Mouse (Mus musculus): ENCODE measurements at regions not wholly inside any gene's neighbourhood (a gene's known extent, or its start where the extent isn't known, plus 50 kb on each side); places are given as distances from the start of the nearest gene placed in this dataset.

DNA sequence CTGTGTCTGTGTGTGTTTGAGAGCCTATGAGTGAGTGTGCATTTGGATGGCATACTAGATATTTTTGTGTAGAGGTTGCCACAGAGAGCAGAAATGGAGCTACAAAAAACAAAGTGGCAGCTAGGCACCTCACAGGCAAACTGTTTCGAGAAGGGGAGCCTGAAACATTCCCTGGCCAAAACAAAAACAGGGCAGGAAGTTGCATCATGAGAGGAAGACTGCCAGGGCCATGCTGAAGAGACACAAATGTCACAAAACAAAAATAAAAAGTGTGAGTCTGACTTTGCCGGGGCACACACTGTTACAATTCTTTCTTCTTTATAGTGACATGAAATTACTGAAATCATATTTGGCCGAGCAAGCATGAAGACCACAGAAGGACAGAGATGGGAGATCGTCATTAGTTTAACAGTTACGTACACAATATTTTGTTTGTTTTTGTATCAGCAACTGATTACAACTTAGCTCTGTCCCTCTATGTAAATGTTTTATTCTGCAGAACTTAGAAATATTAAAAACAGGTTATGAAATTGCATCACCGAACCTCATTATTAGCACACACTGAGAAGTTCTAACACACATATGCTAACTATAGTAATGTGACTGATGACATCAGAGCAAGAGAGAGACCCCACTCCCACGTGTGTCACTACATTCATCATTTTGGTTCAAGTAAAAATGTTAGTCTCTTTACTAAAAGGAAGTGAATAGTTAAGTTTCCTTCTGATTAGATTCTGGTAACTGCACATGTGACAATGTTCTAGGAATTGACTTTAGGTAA, 77.3 kb upstream of the Mkln1 start:
- no peak for DNase-seq (ENCODE audit: low spot score in 2 of 2)

DNA sequence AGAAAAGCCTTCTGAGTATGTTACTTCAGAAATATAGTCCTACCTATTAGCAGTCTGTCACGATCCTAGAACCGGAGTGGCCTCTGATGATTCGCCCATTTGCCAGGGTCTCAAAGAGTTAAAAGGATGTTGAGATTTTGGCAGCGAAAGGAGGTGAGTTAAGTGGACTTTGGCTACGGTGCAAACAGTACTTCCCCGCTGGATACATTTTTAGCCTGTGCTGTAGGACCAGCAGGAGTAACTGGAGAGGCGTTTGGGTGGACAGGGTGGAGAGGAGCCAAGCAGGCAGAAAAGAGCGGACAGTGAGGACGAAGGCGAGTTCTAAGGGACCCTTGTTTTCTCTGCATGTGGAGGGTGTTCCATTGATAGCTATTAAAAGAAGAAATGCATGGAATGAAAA, 76.6 kb upstream of the Mkln1 start:
- no peak for DNase-seq (ENCODE audit: low spot score in 2 of 2)

DNA sequence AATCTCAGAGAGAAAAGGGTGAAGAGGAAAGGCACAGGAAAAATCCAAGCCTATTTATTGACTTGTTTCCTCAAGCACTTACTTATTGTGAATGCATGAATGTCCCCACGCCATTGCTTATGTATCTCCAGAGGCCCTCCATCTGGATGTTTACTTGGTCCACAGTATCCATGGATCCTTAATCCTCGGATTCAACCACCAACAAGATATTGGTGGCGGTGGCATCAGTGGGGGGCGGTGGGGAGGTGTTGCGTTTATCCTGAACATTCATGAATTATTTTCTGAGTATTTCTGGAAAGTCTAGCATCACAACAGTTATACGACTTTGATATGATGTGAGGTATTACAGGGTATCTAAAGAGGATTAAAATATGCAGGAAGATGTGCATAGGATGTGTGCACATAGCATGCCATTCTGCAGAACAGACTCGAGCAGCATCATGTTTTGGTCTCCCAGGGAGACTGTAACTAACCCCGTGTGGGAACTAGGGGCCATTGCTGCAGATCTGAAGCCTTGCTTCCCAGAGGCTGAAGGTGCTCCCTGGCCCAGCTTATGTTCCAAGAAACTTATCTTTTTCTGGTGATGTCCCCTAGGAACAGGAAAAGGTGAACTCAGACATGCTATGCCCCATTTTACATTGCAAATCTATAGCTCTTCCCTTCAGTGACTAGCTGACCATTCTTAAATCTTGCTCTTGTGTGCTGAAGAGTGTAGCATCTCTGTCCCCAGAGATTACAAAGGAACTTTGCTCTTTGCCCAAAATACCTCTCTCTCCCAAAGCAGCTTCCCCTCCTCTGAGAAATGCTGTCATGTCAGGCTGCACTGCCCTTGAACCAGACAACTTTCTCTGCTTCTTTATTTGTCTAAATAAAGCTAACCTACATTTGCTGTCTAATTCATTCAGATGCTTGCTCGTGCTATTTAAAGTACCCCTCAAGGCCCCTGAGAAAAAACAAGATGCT, 75.0 kb upstream of the Mkln1 start:
- no peak for DNase-seq (ENCODE audit: low spot score in 2 of 2)

DNA sequence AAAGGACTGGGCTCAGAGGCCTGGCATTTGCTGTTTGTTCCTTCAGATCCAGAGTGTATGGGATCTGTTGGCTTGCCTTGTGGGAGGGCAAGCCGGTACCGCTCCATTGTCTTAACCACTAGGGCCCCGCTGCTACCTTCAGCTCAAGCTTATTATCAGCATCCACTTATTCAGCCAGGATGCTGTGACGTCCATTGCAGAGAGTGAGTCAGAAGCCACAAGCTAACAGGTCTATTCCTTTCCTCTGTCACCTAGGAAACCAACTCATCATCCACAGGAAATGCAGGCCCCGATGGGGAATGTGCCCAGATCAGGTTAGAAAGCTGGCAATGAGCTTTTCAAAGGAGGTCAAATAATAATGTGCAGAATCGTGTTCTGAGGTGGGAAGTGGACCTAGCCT, 73.8 kb upstream of the Mkln1 start:
- DNase-seq (ENCODE audit: low spot score in 2 of 2) = no peak

DNA sequence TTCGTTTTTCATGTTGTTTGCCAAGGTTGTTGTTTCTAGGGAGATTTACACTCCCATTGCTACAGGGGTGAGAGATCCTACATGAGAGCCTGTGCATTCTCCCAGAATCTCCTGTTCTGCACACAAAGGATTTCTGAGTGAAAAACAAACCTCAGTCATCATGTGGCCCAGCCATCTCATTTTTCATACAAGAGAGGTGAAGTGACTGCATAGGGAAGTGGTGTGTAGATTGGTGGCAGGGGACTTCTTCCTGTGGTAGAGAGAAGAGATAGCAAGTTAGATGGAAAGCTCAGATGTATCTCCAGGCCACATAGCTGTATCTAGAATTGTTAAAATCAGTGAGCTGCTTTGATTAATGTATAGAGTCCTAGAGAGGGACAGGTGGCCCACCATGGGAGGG, 72.9 kb upstream of the Mkln1 start:
- DNase-seq (ENCODE audit: low spot score in 2 of 2) = no peak

DNA sequence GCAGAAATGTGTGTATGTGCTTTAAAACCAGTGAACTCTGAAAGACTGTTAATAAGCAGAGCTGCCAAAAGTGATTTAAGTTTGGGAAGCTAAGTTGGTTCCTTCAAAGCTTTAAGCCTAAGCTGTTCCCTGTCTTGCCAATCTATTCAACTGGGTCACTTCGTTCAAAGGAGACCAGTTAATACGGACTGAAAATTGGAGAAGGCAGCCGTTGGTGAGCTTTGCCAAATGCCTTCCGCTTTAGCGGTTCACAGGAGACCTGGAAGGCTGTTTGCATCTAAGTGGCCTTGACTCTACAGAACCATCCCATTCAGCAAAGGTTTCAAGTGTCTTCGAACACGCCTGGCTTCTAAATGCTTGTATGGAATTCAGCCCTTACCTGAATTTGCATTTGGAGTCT, 68.2 kb upstream of the Mkln1 start:
- DNase-seq (ENCODE audit: low spot score in 2 of 2) = no peak

DNA sequence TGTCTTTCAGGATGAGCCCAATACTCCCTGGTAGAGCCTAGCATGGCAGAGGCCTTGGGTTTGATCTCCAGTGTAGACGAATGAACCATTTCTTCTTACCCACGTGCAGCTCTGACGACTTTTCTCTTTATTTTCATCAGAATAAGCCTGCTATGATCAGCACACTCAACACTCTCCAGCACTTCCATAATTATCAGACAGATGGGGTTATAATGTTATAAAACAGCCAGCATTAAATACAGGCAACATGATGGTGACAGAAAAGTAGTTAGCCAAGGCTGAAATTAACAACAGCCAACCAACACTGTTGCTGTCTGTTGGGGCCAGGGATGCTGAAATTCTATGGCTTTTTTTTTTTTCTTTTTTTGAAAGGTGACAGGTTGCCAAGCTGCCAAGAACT, 67.7 kb upstream of the Mkln1 start:
- no peak for DNase-seq (ENCODE audit: low spot score in 2 of 2)

DNA sequence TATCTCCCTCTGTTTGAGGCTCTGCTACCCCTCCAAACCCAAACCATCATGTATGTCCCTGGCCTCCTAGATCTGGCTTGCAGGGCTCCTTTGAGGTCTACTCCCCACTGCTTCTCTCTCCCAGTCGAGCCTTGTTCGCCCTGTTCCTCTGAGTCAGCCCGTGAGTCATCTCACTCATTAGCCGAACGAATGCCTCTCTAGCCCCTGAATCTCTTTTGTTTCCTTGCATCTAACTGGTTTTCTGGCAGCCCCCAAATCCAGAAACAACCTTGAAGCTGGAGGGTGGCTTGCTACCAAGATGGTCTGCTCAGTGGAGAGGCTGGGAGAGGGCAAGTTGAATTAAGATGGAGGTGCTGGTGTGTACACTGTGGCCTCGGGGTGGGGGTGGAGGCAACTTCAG, 66.3 kb upstream of the Mkln1 start:
- DNase-seq (ENCODE audit: low spot score in 2 of 2) = no peak

DNA sequence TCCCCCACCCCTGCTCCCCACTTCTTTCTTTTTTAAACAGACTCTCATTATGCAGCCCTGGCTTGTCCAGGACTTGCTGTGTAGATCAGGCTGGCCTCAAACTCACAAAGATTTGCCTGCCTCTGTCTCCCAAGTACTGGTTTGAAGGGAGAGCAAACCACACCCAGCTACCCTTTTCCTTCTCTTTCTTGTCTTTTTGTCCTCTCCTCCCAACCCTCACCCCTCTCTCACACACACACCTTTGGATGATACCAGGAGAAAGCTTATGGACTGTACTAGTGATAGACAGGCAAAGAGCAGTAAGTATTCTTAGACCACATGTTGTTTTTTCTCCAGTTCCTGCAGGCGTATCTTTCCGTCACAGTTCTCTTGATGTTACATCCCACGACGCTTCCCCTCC, 65.8 kb upstream of the Mkln1 start:
- DNase-seq (ENCODE audit: low spot score in 2 of 2) = no peak

DNA sequence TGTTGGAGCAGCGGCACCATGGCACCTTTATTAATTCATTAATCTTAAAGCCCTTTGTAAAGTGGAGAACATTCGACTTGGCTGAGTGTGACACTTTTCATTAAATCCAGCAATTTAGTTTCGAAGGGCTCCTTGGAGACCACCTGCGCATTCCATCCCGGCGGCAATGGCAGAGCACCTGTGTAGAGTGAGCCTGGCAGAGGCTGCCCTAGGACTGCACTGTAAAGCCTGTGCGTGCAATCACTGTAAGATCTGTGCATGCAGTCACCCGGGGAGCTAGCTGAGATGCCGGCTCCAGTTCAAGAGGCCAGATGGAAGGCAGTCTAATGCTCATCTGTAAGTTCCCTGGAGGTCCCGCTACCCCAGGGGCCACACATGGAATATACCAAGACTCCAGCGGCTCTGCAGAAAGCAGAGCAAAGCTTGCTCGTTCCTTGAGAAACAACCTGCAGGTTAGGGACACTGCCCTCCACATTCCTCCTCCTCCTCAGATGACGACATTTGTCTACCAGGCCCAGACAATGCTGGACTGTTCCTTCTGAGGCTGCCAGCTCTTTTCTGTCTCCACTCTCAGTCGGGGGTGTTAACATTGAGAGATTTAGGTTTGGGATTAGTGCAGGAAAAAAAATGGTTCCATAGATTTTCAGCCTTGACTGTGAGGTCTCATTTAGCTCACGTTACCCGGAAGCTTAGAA, 65.2 kb upstream of the Mkln1 start:
- no peak for DNase-seq (ENCODE audit: low spot score in 2 of 2)

DNA sequence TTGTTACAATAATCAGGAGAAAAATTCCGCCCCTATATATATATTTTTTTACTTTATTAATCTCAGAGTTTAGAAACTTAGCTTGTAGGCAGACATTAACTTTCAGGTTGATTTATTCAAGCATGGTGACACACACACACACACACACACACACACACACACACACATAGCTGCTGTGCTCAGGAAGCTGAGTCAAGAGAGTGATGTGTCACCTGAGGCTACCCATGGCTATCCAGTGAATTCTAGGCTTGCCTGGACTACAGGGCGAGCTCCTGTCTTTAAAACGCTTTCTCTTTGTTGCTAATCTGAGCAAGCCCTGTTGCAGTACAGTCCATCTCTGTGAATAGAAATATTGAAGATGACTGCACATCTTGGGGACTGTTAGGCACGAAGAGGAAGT, 64.4 kb upstream of the Mkln1 start:
- DNase-seq (ENCODE audit: low spot score in 2 of 2) = no peak

DNA sequence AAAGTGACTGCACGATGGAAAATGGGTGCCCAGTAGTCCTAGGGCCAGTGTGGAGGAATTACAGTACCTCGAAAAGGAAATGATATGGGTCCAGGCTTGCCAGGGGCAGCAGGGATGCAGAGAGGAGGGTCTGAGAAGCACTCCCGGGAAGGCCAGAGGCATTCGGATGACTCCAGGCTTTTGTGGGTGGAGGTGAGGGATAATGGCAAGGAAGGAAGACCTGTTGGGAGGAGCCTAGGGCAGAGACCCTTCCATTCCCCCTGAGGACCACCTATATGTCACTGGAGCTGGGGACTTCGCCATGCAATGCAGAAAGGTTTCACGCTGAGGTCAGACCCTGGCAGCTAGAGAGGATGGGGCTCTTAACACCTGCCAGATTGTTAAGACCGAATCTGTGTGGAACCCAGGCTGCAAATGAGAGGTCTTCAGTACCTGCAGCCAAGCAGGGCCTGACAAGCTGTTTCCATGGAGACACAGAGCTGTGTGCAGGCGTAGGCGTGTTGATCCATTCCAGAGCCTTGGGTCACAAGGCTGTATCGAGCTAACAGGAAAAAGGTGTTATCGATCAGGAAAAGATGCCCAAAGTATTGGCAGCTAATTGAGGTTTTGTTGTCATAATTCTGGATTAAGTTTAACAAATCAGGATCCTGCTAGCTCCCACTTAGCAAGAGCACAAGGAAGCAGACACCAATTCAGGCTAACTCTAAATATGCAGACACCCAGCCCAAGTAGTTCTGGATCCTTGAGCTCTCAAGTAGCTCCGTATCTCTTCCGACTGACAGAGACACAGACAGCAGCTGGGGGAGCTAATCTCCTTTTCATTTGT, 59.2 kb upstream of the Mkln1 start:
- DNase-seq (ENCODE audit: low spot score in 2 of 2) = no peak

DNA sequence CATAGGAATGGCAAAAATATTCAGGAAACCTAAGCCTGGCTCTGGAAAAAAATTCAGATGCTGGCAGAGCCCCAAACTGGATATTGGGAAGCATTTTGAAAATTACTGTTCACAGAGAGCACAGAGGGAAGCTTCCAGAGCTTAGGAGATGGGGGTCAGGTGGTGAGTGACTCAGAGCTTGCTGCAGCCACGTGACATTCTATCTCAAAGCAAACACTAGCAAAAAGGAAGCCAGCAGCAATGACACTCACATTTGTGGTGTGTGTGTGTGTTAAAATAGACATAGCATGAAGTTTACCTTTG, 58.6 kb upstream of the Mkln1 start:
- DNase-seq (ENCODE audit: low spot score in 2 of 2) = no peak

DNA sequence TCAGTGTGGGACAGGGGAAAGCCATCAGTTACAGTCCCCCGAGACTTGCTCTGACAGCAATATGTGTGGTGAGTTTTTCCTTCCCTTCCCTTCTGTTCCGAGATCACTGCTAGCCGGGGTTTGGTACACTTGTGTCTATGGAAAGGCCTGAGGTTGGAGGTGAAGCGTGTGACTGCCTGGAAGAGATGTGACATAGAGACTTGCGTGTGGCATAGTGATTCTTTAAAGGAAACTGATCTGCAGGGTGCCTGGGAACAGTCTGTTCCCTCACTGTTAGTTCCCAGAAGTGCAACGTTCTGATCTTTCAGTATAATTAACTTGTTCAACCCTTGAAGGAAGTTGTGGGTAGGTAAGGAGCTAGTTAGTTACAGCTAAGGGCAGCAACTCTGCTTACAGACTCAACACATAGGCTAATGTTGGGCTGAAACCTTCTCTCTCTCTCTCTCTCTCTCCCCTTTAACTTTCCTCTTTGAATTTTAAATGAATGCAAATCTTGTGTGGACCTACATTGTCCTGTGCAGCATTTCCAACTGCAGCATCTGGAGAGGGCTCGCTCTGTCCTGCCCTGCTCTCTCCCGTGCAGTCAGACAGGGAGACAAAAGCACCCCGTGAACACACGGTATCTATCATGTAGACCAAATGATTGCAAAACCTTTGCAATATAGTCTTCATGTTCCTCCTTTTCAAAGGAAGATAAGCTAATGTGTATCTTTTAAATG, 53.0 kb upstream of the Mkln1 start:
- DNase-seq (ENCODE audit: low spot score in 2 of 2) = no peak

DNA sequence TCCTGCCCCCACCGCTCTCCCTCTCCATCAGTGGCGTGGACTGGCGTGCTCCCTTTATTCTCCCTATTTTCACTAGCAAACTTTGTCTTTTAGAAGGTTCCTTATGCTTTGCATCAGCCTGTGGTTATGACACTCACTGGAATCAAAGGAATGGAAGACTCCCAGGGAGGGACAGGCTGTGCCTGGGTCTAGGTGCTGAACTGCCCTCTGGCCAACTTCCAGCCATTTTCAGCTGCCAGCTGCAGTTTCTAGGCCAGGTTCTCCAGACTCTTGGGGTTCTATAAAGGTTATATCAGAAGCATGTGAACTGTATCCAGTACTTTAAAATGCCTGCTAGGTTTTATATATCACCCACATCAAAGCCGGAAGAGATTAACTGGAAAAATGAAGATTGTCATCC, 50.2 kb upstream of the Mkln1 start:
- no peak for DNase-seq (ENCODE audit: low spot score in 2 of 2)

Measured in spleen, postnatal 14 days (tissue).